Mouse (Mus musculus) liver, postnatal 0 days (tissue): Measurements from ENCODE around the gene Dlg1. TPM values are rescaled to one million over a fixed set of nuclear protein-coding genes. Genes with fewer than 3 reads are reported as not detected.
"Not testable (repeated sequence)": the region's sequence is repeated elsewhere in the genome, so short reads cannot be mapped to it uniquely, and the experiment has no call there.

ENCODE experiments used
- ATAC-seq: fragments of 200-750 bp; cut with Nextera tagmentation; 2 replicates; pipeline ENCODE4 v1.8.0; 2017; ENCODE audit warnings: mild to moderate bottlenecking, moderate library complexity
- DNase-seq: peaks from one replicate; pipeline ENCODE4 v3.0.0-alpha.2; 2016
- H3K27ac ChIP-seq: fragments of 300-500 bp; sonication (generic); 2 replicates; pipeline ENCODE4 v1.5.1; 2014; ENCODE audit warnings: antibody characterized with exemption, moderate library complexity, mild to moderate bottlenecking, low read depth
- H3K27me3 ChIP-seq: fragments of 300-500 bp; sonication (generic); 2 replicates; pipeline ENCODE4 v1.6.1; 2014; ENCODE audit warnings: low read length, control low read depth, mixed read lengths; ENCODE audit not compliant: insufficient read depth
- H3K36me3 ChIP-seq: fragments of 300-500 bp; sonication (generic); replicated peaks from 2 replicates; pipeline ENCODE4 v1.6.1; 2014; ENCODE audit warnings: mild to moderate bottlenecking, control low read depth, low read length, moderate library complexity, mixed read lengths; ENCODE audit not compliant: insufficient read depth
- H3K4me1 ChIP-seq: fragments of 300-500 bp; sonication (generic); 2 replicates; pipeline ENCODE4 v1.6.1; 2014; ENCODE audit warnings: antibody characterized with exemption, mild to moderate bottlenecking, control low read depth; ENCODE audit not compliant: insufficient read depth
- H3K4me2 ChIP-seq: fragments of 300-500 bp; sonication (generic); 2 replicates; pipeline ENCODE4 v1.6.1; 2014; ENCODE audit warnings: low read depth, mild to moderate bottlenecking, low read length, moderate library complexity, mixed read lengths
- H3K4me3 ChIP-seq: fragments of 300-500 bp; sonication (generic); 2 replicates; pipeline ENCODE4 v1.5.1; 2014; ENCODE audit warnings: low read depth, low read length
- H3K9ac ChIP-seq: fragments of 300-500 bp; sonication (generic); replicated peaks from 2 replicates; pipeline ENCODE4 v1.6.1; 2014; ENCODE audit warnings: mild to moderate bottlenecking, moderate library complexity
- H3K9me3 ChIP-seq: fragments of 300-500 bp; sonication (generic); 2 replicates; pipeline ENCODE4 v1.6.1; 2016; ENCODE audit warnings: mild to moderate bottlenecking, control low read depth, low read length, mixed read lengths
- CTCF ChIP-seq: sonication (generic); IDR thresholded peaks from 2 replicates; pipeline ENCODE4 v1.5.1; 2016; ENCODE audit warnings: antibody characterized with exemption, low read depth
- EP300 ChIP-seq: IDR thresholded peaks from 2 replicates; pipeline ENCODE4 v1.6.1; 2016; ENCODE audit warnings: antibody characterized with exemption, low read depth, mild to moderate bottlenecking
- WGBS: fragments of 180-500 bp; shearing (Covaris S2); extraction: QIAGEN DNeasy Blood & Tissue Kit; methylation state at CpG from one replicate; pipeline ENCODE4 v1.1.7; 2014; ENCODE audit not compliant: insufficient replicate concordance; 5-methylcytosine and 5-hydroxymethylcytosine counted together
- polyA plus RNA-seq: library from polyadenylated mRNA; unstranded; fragments of >200 nt; fragmentation: Nextera tagmentation; extraction: Ambion mirVana; gene quantifications from 2 replicates; pipeline ENCODE4 v1.2.1, GENCODE M21; 2015

Gene Dlg1
- polyA plus RNA-seq, 1 experiment from 2014 or later: 5.6 TPM

- Histone ChIP-seq H3K9me3 (no peaks in the 10 kb centered on the region), H3K27me3 (no peaks in the 10 kb centered on the region), H3K4me3 (no peak overlapping the region), H3K27ac (no peak overlapping the region), H3K4me2 (no peak overlapping the region), H3K9ac (no peak overlapping the region), H3K36me3 (no peaks in the 10 kb centered on the region), H3K4me1 (no peaks in the 10 kb centered on the region)
- WGBS: 60% methylated on average over 3 of the region's 3 CpGs
- no peak for ATAC-seq
- TF ChIP-seq CTCF (no peak), EP300 (no peak)
- DNase-seq: no peak
Measured at GRCm38 (mm10) chr16:31707326-31707725, 44.1 kb downstream of the Dlg1 start.

GRCm38 (mm10) chr16:31722991-31723390 is 59.7 kb downstream of the Dlg1 start:
- Histone ChIP-seq H3K4me1 (no peaks in the 10 kb centered on the region), H3K4me2 (no peak overlapping the region), H3K9ac (no peak overlapping the region), H3K27ac (no peak overlapping the region; the same call in 1 of the 2 replicates), H3K4me3 (no peak overlapping the region), H3K9me3 (no peaks in the 10 kb centered on the region; the same call in 1 of the 2 replicates), H3K36me3 (no peaks in the 10 kb centered on the region), H3K27me3 (no peaks in the 10 kb centered on the region)
- ATAC-seq (no peak), DNase-seq (no peak)
- TF ChIP-seq CTCF (no peak), EP300 (no peak)
- WGBS: 81% methylated on average over 1 of the region's 1 CpGs

GRCm38 (mm10) chr16:31724121-31724520 is 60.9 kb downstream of the Dlg1 start:
- no peaks in the 10 kb centered on the region for H3K9me3 ChIP-seq
- no peaks in the 10 kb centered on the region for H3K4me1 ChIP-seq
- no peaks in the 10 kb centered on the region for H3K27me3 ChIP-seq
- no peak overlapping the region for H3K27ac ChIP-seq
- TF ChIP-seq EP300 (no peak), CTCF (peak; percentile 63)
- H3K4me3 ChIP-seq: no peak overlapping the region
- DNase-seq (no peak), ATAC-seq (no peak)
- 46% methylated on average over 1 of the region's 1 CpGs for WGBS
- no peak overlapping the region for H3K4me2 ChIP-seq
- no peak overlapping the region for H3K9ac ChIP-seq
- no peaks in the 10 kb centered on the region for H3K36me3 ChIP-seq

GRCm38 (mm10) chr16:31724818-31725217 is 61.6 kb downstream of the Dlg1 start:
- Histone ChIP-seq H3K27ac (no peak overlapping the region), H3K27me3 (no peaks in the 10 kb centered on the region), H3K4me3 (no peak overlapping the region), H3K9me3 (no peaks in the 10 kb centered on the region), H3K36me3 (no peaks in the 10 kb centered on the region), H3K9ac (no peak overlapping the region), H3K4me2 (no peak overlapping the region), H3K4me1 (no peaks in the 10 kb centered on the region)
- ATAC-seq (no peak), DNase-seq (no peak)
- TF ChIP-seq CTCF (no peak), EP300 (no peak)
- 76% methylated on average over 4 of the region's 4 CpGs for WGBS

- H3K36me3 ChIP-seq, H3K9ac ChIP-seq, DNase-seq, H3K4me3 ChIP-seq, H3K4me1 ChIP-seq, H3K27me3 ChIP-seq, H3K4me2 ChIP-seq, H3K27ac ChIP-seq, H3K9me3 ChIP-seq, ATAC-seq: not testable (repeated sequence)
- WGBS: 75% methylated on average over 1 of the region's 1 CpGs
Measured at GRCm38 (mm10) chr16:31730971-31731370, 67.7 kb downstream of the Dlg1 start.

- DNase-seq: no peak
- H3K4me3 ChIP-seq: no peak overlapping the region
- TF ChIP-seq CTCF (no peak), EP300 (no peak)
- no peaks in the 10 kb centered on the region for H3K9me3 ChIP-seq
- WGBS: 80% methylated on average over 4 of the region's 4 CpGs
- no peaks in the 10 kb centered on the region for H3K4me1 ChIP-seq
- ATAC-seq: no peak
- no peak overlapping the region for H3K4me2 ChIP-seq
- no peaks in the 10 kb centered on the region for H3K27me3 ChIP-seq
- H3K9ac ChIP-seq: no peak overlapping the region
- no peaks in the 10 kb centered on the region for H3K36me3 ChIP-seq
- H3K27ac ChIP-seq: no peak overlapping the region
Measured at GRCm38 (mm10) chr16:31737081-31737480, 73.8 kb downstream of the Dlg1 start.

GRCm38 (mm10) chr16:31737761-31738160 is 74.5 kb downstream of the Dlg1 start:
- 68% methylated on average over 3 of the region's 3 CpGs for WGBS
- Histone ChIP-seq H3K27ac (no peak overlapping the region), H3K4me3 (no peak overlapping the region), H3K4me2 (no peak overlapping the region), H3K36me3 (no peaks in the 10 kb centered on the region), H3K9me3 (no peaks in the 10 kb centered on the region), H3K9ac (no peak overlapping the region), H3K4me1 (no peaks in the 10 kb centered on the region), H3K27me3 (no peaks in the 10 kb centered on the region)
- DNase-seq (no peak), ATAC-seq (no peak)
- TF ChIP-seq EP300 (no peak), CTCF (no peak)
